ENCODE assay signal across 8 mouse cellular contexts in the genomic region with DNA sequence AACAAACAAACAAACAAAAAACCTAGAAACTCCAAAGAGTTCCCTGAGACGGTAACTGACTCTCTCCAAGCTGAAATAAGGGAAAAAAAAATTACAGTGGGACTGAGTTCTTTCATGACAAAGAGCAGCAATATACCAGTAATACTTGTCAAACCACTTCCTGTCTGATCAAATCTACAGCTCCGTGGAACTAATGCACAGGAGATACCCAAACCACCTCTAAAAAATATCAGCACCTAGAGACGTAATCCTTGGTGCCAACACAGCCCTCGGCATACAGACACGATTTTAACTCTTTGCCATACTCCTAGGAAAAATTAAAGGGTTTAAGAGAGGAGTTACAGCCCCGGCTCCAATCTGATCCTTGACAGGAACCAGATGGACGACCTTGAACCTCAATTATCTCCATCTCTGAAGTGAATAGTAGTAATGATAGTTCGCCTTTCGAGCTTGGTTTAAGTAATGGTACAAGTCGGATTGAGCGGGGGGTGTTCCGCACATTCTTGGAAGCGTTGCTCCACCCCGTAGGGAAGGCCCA. TPM values are rescaled to one million over a fixed set of nuclear protein-coding genes. Genes with fewer than 3 reads are reported as not detected.
DNase-seq lines count a peak whose midpoint lies in the region; ATAC-seq lines count a peak whose summit lies in the region.

No protein-coding gene starts in this region.

- H3K4me1 ChIP-seq in lung, embryonic 15.5 days, result peaks cover 18% of the 10 kb centered on the region
- H3K4me1 ChIP-seq in embryonic facial prominence, embryonic 11.5 days (ENCODE audit: control insufficient read depth, insufficient read depth, low read length), result no peaks in the 10 kb centered on the region
- peaks cover 10% of the 10 kb centered on the region; the same call in 1 of the 2 replicates for H3K4me1 ChIP-seq in intestine, embryonic 16.5 days (ENCODE audit: control insufficient read depth, insufficient read depth, low read length)
- peaks cover 11% of the 10 kb centered on the region for H3K4me1 ChIP-seq in neural tube, embryonic 14.5 days (ENCODE audit: control insufficient read depth, insufficient read depth, low read length)

- H3K27ac ChIP-seq in lung, embryonic 15.5 days, result peak overlapping the region; percentile 97
- peak overlapping the region; percentile 87; the same call in 1 of the 2 replicates for H3K27ac ChIP-seq in embryonic facial prominence, embryonic 11.5 days (replicated peaks; ENCODE audit: low read depth, low read length)
- peak overlapping the region; percentile 97 for H3K27ac ChIP-seq in intestine, embryonic 16.5 days (ENCODE audit: low read length)
- H3K27ac ChIP-seq in neural tube, embryonic 14.5 days (ENCODE audit: low read depth, low read length), result peak overlapping the region; percentile 95

- H3K4me3 ChIP-seq in lung, embryonic 15.5 days, result peak overlapping the region; percentile 79
- H3K4me3 ChIP-seq in embryonic facial prominence, embryonic 11.5 days (ENCODE audit: low read depth, low read length), result peak overlapping the region; percentile 84
- peak overlapping the region; percentile 78 for H3K4me3 ChIP-seq in intestine, embryonic 16.5 days (ENCODE audit: low read length)
- H3K4me3 ChIP-seq in neural tube, embryonic 14.5 days (ENCODE audit: low read depth, low read length), result peak overlapping the region; percentile 91

- peak overlapping the region; percentile 62 for H3K4me2 ChIP-seq in lung, embryonic 15.5 days
- H3K4me2 ChIP-seq in embryonic facial prominence, embryonic 11.5 days (ENCODE audit: low read depth, low read length), result peak overlapping the region; percentile 65
- H3K4me2 ChIP-seq in intestine, embryonic 16.5 days (ENCODE audit: low read depth, low read length), result peak overlapping the region; percentile 77
- peak overlapping the region; percentile 53 for H3K4me2 ChIP-seq in neural tube, embryonic 14.5 days (ENCODE audit: low read depth, low read length)

- peaks cover 19% of the 10 kb centered on the region for H3K36me3 ChIP-seq in lung, embryonic 15.5 days
- H3K36me3 ChIP-seq in embryonic facial prominence, embryonic 11.5 days (replicated peaks; ENCODE audit: control insufficient read depth, insufficient read depth, low read depth, low read length), result no peaks in the 10 kb centered on the region; the same call in 1 of the 2 replicates
- no peaks in the 10 kb centered on the region for H3K36me3 ChIP-seq in intestine, embryonic 16.5 days (ENCODE audit: control insufficient read depth, insufficient read depth, low read length)
- H3K36me3 ChIP-seq in neural tube, embryonic 14.5 days (ENCODE audit: control insufficient read depth, insufficient read depth, low read length), result peaks cover 20% of the 10 kb centered on the region

- H3K9ac ChIP-seq in lung, embryonic 15.5 days, result peak overlapping the region; percentile 86
- H3K9ac ChIP-seq in embryonic facial prominence, embryonic 11.5 days (replicated peaks; ENCODE audit: low read length), result peak overlapping the region; percentile 84
- peak overlapping the region; percentile 90 for H3K9ac ChIP-seq in intestine, embryonic 16.5 days (ENCODE audit: low read depth, low read length)
- peak overlapping the region; percentile 92 for H3K9ac ChIP-seq in neural tube, embryonic 14.5 days (replicated peaks; ENCODE audit: low read depth, low read length)

- no peak for ATAC-seq in lung, embryonic 15.5 days (ENCODE audit: borderline replicate concordance, extremely low read depth, low FRiP score, low TSS enrichment)
- no peak for ATAC-seq in embryonic facial prominence, embryonic 11.5 days (replicated peaks; ENCODE audit: insufficient number of reproducible peaks, low FRiP score, low TSS enrichment, low read depth)
- ATAC-seq in intestine, embryonic 16.5 days, result peak; percentile 6; the same call in 1 of the 2 replicates
- ATAC-seq in neural tube, embryonic 14.5 days (ENCODE audit: low read depth), result no peak

- WGBS in lung, embryonic 15.5 days, result under 1% methylated on average over 14 of the region's 14 CpGs
- 7% methylated on average over 14 of the region's 14 CpGs for WGBS in embryonic facial prominence, embryonic 11.5 days
- 2% methylated on average over 14 of the region's 14 CpGs for WGBS in intestine, embryonic 16.5 days
- 9% methylated on average over 14 of the region's 14 CpGs for WGBS in neural tube, embryonic 14.5 days

- no peaks in the 10 kb centered on the region for H3K27me3 ChIP-seq in lung, embryonic 15.5 days
- no peaks in the 10 kb centered on the region for H3K27me3 ChIP-seq in embryonic facial prominence, embryonic 11.5 days (ENCODE audit: control insufficient read depth, insufficient read depth, low read length)
- H3K27me3 ChIP-seq in intestine, embryonic 16.5 days (replicated peaks; ENCODE audit: control insufficient read depth, insufficient read depth, low read length), result no peaks in the 10 kb centered on the region
- H3K27me3 ChIP-seq in neural tube, embryonic 14.5 days (ENCODE audit: control insufficient read depth, insufficient read depth, low read length), result no peaks in the 10 kb centered on the region

- no peak for DNase-seq in lung, postnatal 14 days
- DNase-seq in embryonic facial prominence, embryonic 11.5 days (ENCODE audit: low spot score), result no peak
- DNase-seq in embryo, embryonic 10.5 days (ENCODE audit: low spot score), result no peak
- no peak for DNase-seq in urinary bladder, postnatal 14 days (ENCODE audit: low spot score)
- no peak for DNase-seq in kidney, adult 9 months

- H3K9me3 ChIP-seq in lung, embryonic 15.5 days, result no peaks in the 10 kb centered on the region
- no peaks in the 10 kb centered on the region for H3K9me3 ChIP-seq in embryonic facial prominence, embryonic 11.5 days (replicated peaks; ENCODE audit: control insufficient read depth, low read length)
- no peaks in the 10 kb centered on the region for H3K9me3 ChIP-seq in intestine, embryonic 16.5 days (ENCODE audit: control insufficient read depth, low read length)
- no peaks in the 10 kb centered on the region for H3K9me3 ChIP-seq in neural tube, embryonic 14.5 days (ENCODE audit: control insufficient read depth, low read length)

RNA-seq across cellular contexts. Expression of gene Dnase1l2, which starts 11.4 kb away (rescaled TPM):
- 1.9 and 2.0 TPM in 2 replicates for polyA plus RNA-seq in lung, embryonic 15.5 days (2015; fragmentation: Nextera tagmentation; extraction: Ambion mirVana)
- polyA plus RNA-seq in embryonic facial prominence, embryonic 11.5 days (2014; fragmentation: Nextera tagmentation; extraction: Ambion mirVana), result 1.1 TPM in 2 replicates
- polyA plus RNA-seq in intestine, embryonic 16.5 days (2015; fragmentation: Nextera tagmentation; extraction: Ambion mirVana), result 1.5 and 1.8 TPM in 2 replicates
- 6.5 and 7.5 TPM in 2 replicates for polyA plus RNA-seq in neural tube, embryonic 14.5 days (2014; fragmentation: Nextera tagmentation; extraction: Ambion mirVana)

RNA-seq across cellular contexts. Expression of gene E4f1, which starts 15.8 kb away (rescaled TPM):
- 26.0 and 35.4 TPM in 2 replicates for polyA plus RNA-seq in lung, embryonic 15.5 days (2015; fragmentation: Nextera tagmentation; extraction: Ambion mirVana)
- 10.3 and 11.1 TPM in 2 replicates for polyA plus RNA-seq in embryonic facial prominence, embryonic 11.5 days (2014; fragmentation: Nextera tagmentation; extraction: Ambion mirVana)
- polyA plus RNA-seq in intestine, embryonic 16.5 days (2015; fragmentation: Nextera tagmentation; extraction: Ambion mirVana), result 26.1 and 27.1 TPM in 2 replicates
- 34.6 and 36.9 TPM in 2 replicates for polyA plus RNA-seq in neural tube, embryonic 14.5 days (2014; fragmentation: Nextera tagmentation; extraction: Ambion mirVana)

RNA-seq across cellular contexts. Expression of gene Pgp, which starts 15.9 kb away (rescaled TPM):
- 56.2 and 57.4 TPM in 2 replicates for polyA plus RNA-seq in lung, embryonic 15.5 days (2015; fragmentation: Nextera tagmentation; extraction: Ambion mirVana)
- polyA plus RNA-seq in embryonic facial prominence, embryonic 11.5 days (2014; fragmentation: Nextera tagmentation; extraction: Ambion mirVana), result 53.7 and 54.9 TPM in 2 replicates
- polyA plus RNA-seq in intestine, embryonic 16.5 days (2015; fragmentation: Nextera tagmentation; extraction: Ambion mirVana), result 83.8 and 87.1 TPM in 2 replicates
- 73.3 and 75.4 TPM in 2 replicates for polyA plus RNA-seq in neural tube, embryonic 14.5 days (2014; fragmentation: Nextera tagmentation; extraction: Ambion mirVana)

RNA-seq across cellular contexts. Expression of gene Bricd5, which starts 19.4 kb away (rescaled TPM):
- not detected in 2 replicates for polyA plus RNA-seq in lung, embryonic 15.5 days (2015; fragmentation: Nextera tagmentation; extraction: Ambion mirVana)
- 0.42 TPM in 1 of 2 replicates, not detected in the other for polyA plus RNA-seq in embryonic facial prominence, embryonic 11.5 days (2014; fragmentation: Nextera tagmentation; extraction: Ambion mirVana)
- 0.34 and 0.40 TPM in 2 replicates for polyA plus RNA-seq in intestine, embryonic 16.5 days (2015; fragmentation: Nextera tagmentation; extraction: Ambion mirVana)
- polyA plus RNA-seq in neural tube, embryonic 14.5 days (2014; fragmentation: Nextera tagmentation; extraction: Ambion mirVana), result 0.68 TPM in 1 of 2 replicates, not detected in the other

RNA-seq across cellular contexts. Expression of gene Mlst8, which starts 24.6 kb away (rescaled TPM):
- polyA plus RNA-seq in lung, embryonic 15.5 days (2015; fragmentation: Nextera tagmentation; extraction: Ambion mirVana), result 31.6 and 34.5 TPM in 2 replicates
- 30.3 and 32.0 TPM in 2 replicates for polyA plus RNA-seq in embryonic facial prominence, embryonic 11.5 days (2014; fragmentation: Nextera tagmentation; extraction: Ambion mirVana)
- polyA plus RNA-seq in intestine, embryonic 16.5 days (2015; fragmentation: Nextera tagmentation; extraction: Ambion mirVana), result 25.1 and 26.0 TPM in 2 replicates
- 36.2 and 38.0 TPM in 2 replicates for polyA plus RNA-seq in neural tube, embryonic 14.5 days (2014; fragmentation: Nextera tagmentation; extraction: Ambion mirVana)
